Mouse (Mus musculus): Measurements from ENCODE around the gene Ap3s2. TPM values are rescaled to one million over a fixed set of nuclear protein-coding genes. Genes with fewer than 3 reads are reported as not detected.

Gene Ap3s2
- polyA plus RNA-seq, 1 experiment from 2014 or later = 33.9 TPM

GRCm38 (mm10) chr7:79934862-79935510 lies 14.5 kb upstream of the Ap3s2 start, which contains the start of gene Arpin:
Arpin (minus strand) TSS chr7:79935359.
- Histone ChIP-seq H3K4me3 (ENCODE audit: low read length) (peak within 1 kb of the TSS; percentile 54), H3K4me1 (ENCODE audit: control insufficient read depth, insufficient read depth, low read length) (peaks cover 12% of the 10 kb centered on the region; the same call in 1 of the 2 replicates), H3K27me3 (ENCODE audit: control insufficient read depth, insufficient read depth, low read length) (no peaks in the 10 kb centered on the region), H3K27ac (ENCODE audit: low read depth, low read length) (peak within 1 kb of the TSS; percentile 66; the same call in 1 of the 2 replicates), H3K4me2 (replicated peaks; ENCODE audit: low read depth, low read length) (peak within 1 kb of the TSS; percentile 74), H3K9ac (ENCODE audit: low read depth, low read length) (peak within 1 kb of the TSS; percentile 66), H3K36me3 (ENCODE audit: control insufficient read depth, insufficient read depth, low read length) (peaks cover 3% of the 10 kb centered on the region; the same call in 1 of the 2 replicates), H3K9me3 (ENCODE audit: control insufficient read depth, low read length) (no peaks in the 10 kb centered on the region)
- ATAC-seq (ENCODE audit: low FRiP score, low TSS enrichment) = peak; percentile 89
- whole genome bisulfite sequencing = under 1% methylated on average over 32 of the region's 32 CpGs

- Histone ChIP-seq H3K9ac (ENCODE audit: low read depth, low read length) (peak overlapping the region; percentile 66), H3K4me1 (ENCODE audit: control insufficient read depth, insufficient read depth, low read length) (peaks cover 12% of the 10 kb centered on the region; the same call in 1 of the 2 replicates), H3K4me2 (replicated peaks; ENCODE audit: low read depth, low read length) (peak overlapping the region; percentile 74), H3K4me3 (ENCODE audit: low read length) (peak overlapping the region; percentile 54), H3K36me3 (ENCODE audit: control insufficient read depth, insufficient read depth, low read length) (peaks cover 3% of the 10 kb centered on the region; the same call in 1 of the 2 replicates), H3K27me3 (ENCODE audit: control insufficient read depth, insufficient read depth, low read length) (no peaks in the 10 kb centered on the region), H3K27ac (ENCODE audit: low read depth, low read length) (peak overlapping the region; percentile 66; the same call in 1 of the 2 replicates), H3K9me3 (ENCODE audit: control insufficient read depth, low read length) (no peaks in the 10 kb centered on the region)
- 44% methylated on average over 5 of the region's 5 CpGs for WGBS
- ATAC-seq (ENCODE audit: low FRiP score, low TSS enrichment) = no peak; the same call in 1 of the 2 replicates
These were observed 14.0 kb upstream of the Ap3s2 start for GRCm38 (mm10) chr7:79934461-79934860.

GRCm38 (mm10) chr7:79928516-79929052 lies 8.1 kb upstream of the Ap3s2 start:
- Histone ChIP-seq H3K4me1 (ENCODE audit: control insufficient read depth, insufficient read depth, low read length) (no peaks in the 10 kb centered on the region), H3K27me3 (ENCODE audit: control insufficient read depth, insufficient read depth, low read length) (no peaks in the 10 kb centered on the region), H3K36me3 (ENCODE audit: control insufficient read depth, insufficient read depth, low read length) (peaks cover 26% of the 10 kb centered on the region), H3K9ac (ENCODE audit: low read depth, low read length) (no peak overlapping the region), H3K9me3 (ENCODE audit: control insufficient read depth, low read length) (no peaks in the 10 kb centered on the region), H3K4me2 (replicated peaks; ENCODE audit: low read depth, low read length) (no peak overlapping the region), H3K27ac (ENCODE audit: low read depth, low read length) (no peak overlapping the region), H3K4me3 (ENCODE audit: low read length) (no peak overlapping the region)
- WGBS = 100% methylated on average over 2 of the region's 2 CpGs
- ATAC-seq (ENCODE audit: low FRiP score, low TSS enrichment) = no peak

GRCm38 (mm10) chr7:79914556-79914955 lies 5.9 kb downstream of the Ap3s2 start:
- peaks cover 23% of the 10 kb centered on the region for H3K36me3 ChIP-seq (ENCODE audit: control insufficient read depth, insufficient read depth, low read length)
- peaks cover under 1% of the 10 kb centered on the region for H3K4me1 ChIP-seq (ENCODE audit: control insufficient read depth, insufficient read depth, low read length)
- no peak overlapping the region for H3K4me2 ChIP-seq (replicated peaks; ENCODE audit: low read depth, low read length)
- 0 out of 2 replicates have a peak, but pooled peaks have one; percentile 28 for ATAC-seq (ENCODE audit: low FRiP score, low TSS enrichment)
- no peak overlapping the region for H3K4me3 ChIP-seq (ENCODE audit: low read length)
- no peak overlapping the region for H3K9ac ChIP-seq (ENCODE audit: low read depth, low read length)
- H3K27me3 ChIP-seq (ENCODE audit: control insufficient read depth, insufficient read depth, low read length) = no peaks in the 10 kb centered on the region
- no peak overlapping the region for H3K27ac ChIP-seq (ENCODE audit: low read depth, low read length)
- H3K9me3 ChIP-seq (ENCODE audit: control insufficient read depth, low read length) = no peaks in the 10 kb centered on the region
- 70% methylated on average over 3 of the region's 3 CpGs for WGBS

GRCm38 (mm10) chr7:79907356-79907755 lies 13.1 kb downstream of the Ap3s2 start:
- Histone ChIP-seq H3K36me3 (ENCODE audit: control insufficient read depth, insufficient read depth, low read length) (peaks cover 35% of the 10 kb centered on the region), H3K9ac (ENCODE audit: low read depth, low read length) (no peak overlapping the region), H3K27ac (ENCODE audit: low read depth, low read length) (no peak overlapping the region), H3K4me1 (ENCODE audit: control insufficient read depth, insufficient read depth, low read length) (no peaks in the 10 kb centered on the region), H3K27me3 (ENCODE audit: control insufficient read depth, insufficient read depth, low read length) (no peaks in the 10 kb centered on the region), H3K9me3 (ENCODE audit: control insufficient read depth, low read length) (no peaks in the 10 kb centered on the region), H3K4me3 (ENCODE audit: low read length) (no peak overlapping the region), H3K4me2 (replicated peaks; ENCODE audit: low read depth, low read length) (no peak overlapping the region)
- ATAC-seq (ENCODE audit: low FRiP score, low TSS enrichment) = no peak
- WGBS = 61% methylated on average over 2 of the region's 2 CpGs

GRCm38 (mm10) chr7:79906914-79907313 lies 13.5 kb downstream of the Ap3s2 start:
- Histone ChIP-seq H3K4me1 (ENCODE audit: control insufficient read depth, insufficient read depth, low read length) (no peaks in the 10 kb centered on the region), H3K4me3 (ENCODE audit: low read length) (no peak overlapping the region), H3K4me2 (replicated peaks; ENCODE audit: low read depth, low read length) (no peak overlapping the region), H3K9me3 (ENCODE audit: control insufficient read depth, low read length) (no peaks in the 10 kb centered on the region), H3K27ac (ENCODE audit: low read depth, low read length) (no peak overlapping the region), H3K27me3 (ENCODE audit: control insufficient read depth, insufficient read depth, low read length) (no peaks in the 10 kb centered on the region), H3K36me3 (ENCODE audit: control insufficient read depth, insufficient read depth, low read length) (peaks cover 40% of the 10 kb centered on the region), H3K9ac (ENCODE audit: low read depth, low read length) (no peak overlapping the region)
- no peak for ATAC-seq (ENCODE audit: low FRiP score, low TSS enrichment)
- 88% methylated on average over 3 of the region's 3 CpGs for WGBS

GRCm38 (mm10) chr7:79905193-79905592 lies 15.3 kb downstream of the Ap3s2 start:
- no peaks in the 10 kb centered on the region for H3K9me3 ChIP-seq (ENCODE audit: control insufficient read depth, low read length)
- no peak overlapping the region for H3K4me2 ChIP-seq (replicated peaks; ENCODE audit: low read depth, low read length)
- no peak overlapping the region for H3K27ac ChIP-seq (ENCODE audit: low read depth, low read length)
- H3K36me3 ChIP-seq (ENCODE audit: control insufficient read depth, insufficient read depth, low read length) = peaks cover 42% of the 10 kb centered on the region
- WGBS = 96% methylated on average over 4 of the region's 4 CpGs
- H3K27me3 ChIP-seq (ENCODE audit: control insufficient read depth, insufficient read depth, low read length) = no peaks in the 10 kb centered on the region
- no peak for ATAC-seq (ENCODE audit: low FRiP score, low TSS enrichment)
- H3K9ac ChIP-seq (ENCODE audit: low read depth, low read length) = no peak overlapping the region
- no peak overlapping the region for H3K4me3 ChIP-seq (ENCODE audit: low read length)
- H3K4me1 ChIP-seq (ENCODE audit: control insufficient read depth, insufficient read depth, low read length) = no peaks in the 10 kb centered on the region

GRCm38 (mm10) chr7:79903160-79903792 lies 17.2 kb downstream of the Ap3s2 start:
- H3K4me1 ChIP-seq (ENCODE audit: control insufficient read depth, insufficient read depth, low read length) = no peaks in the 10 kb centered on the region
- H3K4me3 ChIP-seq (ENCODE audit: low read length) = no peak overlapping the region
- ATAC-seq (ENCODE audit: low FRiP score, low TSS enrichment) = no peak
- peaks cover 37% of the 10 kb centered on the region; the same call in 1 of the 2 replicates for H3K36me3 ChIP-seq (ENCODE audit: control insufficient read depth, insufficient read depth, low read length)
- H3K27ac ChIP-seq (ENCODE audit: low read depth, low read length) = no peak overlapping the region
- no peaks in the 10 kb centered on the region for H3K27me3 ChIP-seq (ENCODE audit: control insufficient read depth, insufficient read depth, low read length)
- no peak overlapping the region for H3K4me2 ChIP-seq (replicated peaks; ENCODE audit: low read depth, low read length)
- WGBS = 86% methylated on average over 8 of the region's 8 CpGs
- H3K9ac ChIP-seq (ENCODE audit: low read depth, low read length) = no peak overlapping the region
- H3K9me3 ChIP-seq (ENCODE audit: control insufficient read depth, low read length) = no peaks in the 10 kb centered on the region

- peaks cover 35% of the 10 kb centered on the region for H3K36me3 ChIP-seq (ENCODE audit: control insufficient read depth, insufficient read depth, low read length)
- WGBS = 90% methylated on average over 6 of the region's 6 CpGs
- no peak overlapping the region for H3K9ac ChIP-seq (ENCODE audit: low read depth, low read length)
- ATAC-seq (ENCODE audit: low FRiP score, low TSS enrichment) = no peak
- no peak overlapping the region for H3K4me2 ChIP-seq (replicated peaks; ENCODE audit: low read depth, low read length)
- no peak overlapping the region for H3K27ac ChIP-seq (ENCODE audit: low read depth, low read length)
- H3K4me3 ChIP-seq (ENCODE audit: low read length) = no peak overlapping the region
- H3K4me1 ChIP-seq (ENCODE audit: control insufficient read depth, insufficient read depth, low read length) = no peaks in the 10 kb centered on the region
- no peaks in the 10 kb centered on the region for H3K27me3 ChIP-seq (ENCODE audit: control insufficient read depth, insufficient read depth, low read length)
- H3K9me3 ChIP-seq (ENCODE audit: control insufficient read depth, low read length) = no peaks in the 10 kb centered on the region
These were observed 19.7 kb downstream of the Ap3s2 start for GRCm38 (mm10) chr7:79900753-79901152.
